Mouse (Mus musculus) midbrain, embryonic 11.5 days (tissue): ENCODE measurements around the gene Taar2. TPM values are rescaled to one million over a fixed set of nuclear protein-coding genes. Genes with fewer than 3 reads are reported as not detected.

Experiments
- ATAC-seq: fragments of 200-750 bp; cut with Nextera tagmentation; 2 replicates; pipeline ENCODE4 v1.8.0; 2017; ENCODE audit warnings: moderate TSS enrichment, moderate library complexity; ENCODE audit not compliant: low FRiP score
- DNase-seq: peaks from one replicate; pipeline ENCODE4 v3.0.0; 2015; ENCODE audit warnings: low spot score; ENCODE audit errors: missing footprints
- H3K27ac ChIP-seq: fragments of 300-500 bp; sonication (generic); 2 replicates; pipeline ENCODE4 v1.5.1; 2014; ENCODE audit warnings: low read depth, low read length
- H3K27me3 ChIP-seq: fragments of 300-500 bp; sonication (generic); 2 replicates; pipeline ENCODE4 v1.6.1; 2014; ENCODE audit warnings: mild to moderate bottlenecking, low read length, moderate library complexity, mixed read lengths; ENCODE audit not compliant: control insufficient read depth, insufficient read depth
- H3K36me3 ChIP-seq: fragments of 300-500 bp; sonication (generic); 2 replicates; pipeline ENCODE4 v1.6.1; 2014; ENCODE audit warnings: mild to moderate bottlenecking, low read length, moderate library complexity, mixed read lengths; ENCODE audit not compliant: control insufficient read depth, insufficient read depth
- H3K4me1 ChIP-seq: fragments of 300-500 bp; sonication (generic); 2 replicates; pipeline ENCODE4 v1.6.1; 2014; ENCODE audit warnings: low read length; ENCODE audit not compliant: control insufficient read depth, insufficient read depth
- H3K4me2 ChIP-seq: fragments of 300-500 bp; sonication (generic); 2 replicates; pipeline ENCODE4 v1.6.1; 2014; ENCODE audit warnings: mild to moderate bottlenecking, moderate library complexity
- H3K4me3 ChIP-seq: fragments of 300-500 bp; sonication (generic); 2 replicates; pipeline ENCODE4 v1.5.1; 2014; ENCODE audit warnings: low read depth, low read length
- H3K9ac ChIP-seq: fragments of 300-500 bp; sonication (generic); 2 replicates; pipeline ENCODE4 v1.6.1; 2014; ENCODE audit warnings: low read length
- H3K9me3 ChIP-seq: fragments of 300-500 bp; sonication (generic); 2 replicates; pipeline ENCODE4 v1.6.1; 2016; ENCODE audit warnings: low read length; ENCODE audit not compliant: control insufficient read depth
- WGBS: fragments of 180-500 bp; shearing (Covaris S2); extraction: QIAGEN DNeasy Blood & Tissue Kit; methylation state at CpG from one replicate; pipeline ENCODE4 v1.1.7; 2014; 5-methylcytosine and 5-hydroxymethylcytosine counted together
- polyA plus RNA-seq: library from polyadenylated mRNA; unstranded; fragments of >200 nt; fragmentation: Nextera tagmentation; extraction: Ambion mirVana; gene quantifications from 2 replicates; pipeline ENCODE4 v1.2.1, GENCODE M21; 2014

Taar2 gene
- not detected in 2 replicates for polyA plus RNA-seq

GRCm38 (mm10) chr10:23938312-23938711, at the start of gene Taar2:
TSS of gene Taar2 (plus strand) at chr10:23938572.
- no peak within 1 kb of the TSS for H3K4me3 ChIP-seq
- no peaks in the 10 kb centered on the region for H3K36me3 ChIP-seq
- ATAC-seq, result no peak
- H3K9me3 ChIP-seq, result no peaks in the 10 kb centered on the region
- H3K4me2 ChIP-seq, result no peak within 1 kb of the TSS
- H3K9ac ChIP-seq, result no peak within 1 kb of the TSS
- no peak within 1 kb of the TSS for H3K27ac ChIP-seq
- no peak for DNase-seq
- WGBS, result 58% methylated on average over 6 of the region's 6 CpGs
- H3K27me3 ChIP-seq, result no peaks in the 10 kb centered on the region
- H3K4me1 ChIP-seq, result no peaks in the 10 kb centered on the region

- Histone ChIP-seq H3K4me3 (no peak overlapping the region), H3K9me3 (no peaks in the 10 kb centered on the region), H3K4me1 (no peaks in the 10 kb centered on the region), H3K36me3 (no peaks in the 10 kb centered on the region), H3K9ac (no peak overlapping the region), H3K27me3 (no peaks in the 10 kb centered on the region), H3K27ac (no peak overlapping the region), H3K4me2 (no peak overlapping the region)
- no peak for ATAC-seq
- 83% methylated on average over 1 of the region's 1 CpGs for WGBS
- DNase-seq, result no peak
Observed at GRCm38 (mm10) chr10:23892987-23893386, 45.4 kb upstream of the Taar2 start.

- no peak within 1 kb of the TSS for H3K4me3 ChIP-seq
- no peaks in the 10 kb centered on the region for H3K9me3 ChIP-seq
- DNase-seq (no peak), ATAC-seq (no peak)
- H3K36me3 ChIP-seq, result no peaks in the 10 kb centered on the region
- no peaks in the 10 kb centered on the region for H3K4me1 ChIP-seq
- no peak within 1 kb of the TSS for H3K9ac ChIP-seq
- no peak within 1 kb of the TSS for H3K27ac ChIP-seq
- H3K27me3 ChIP-seq, result no peaks in the 10 kb centered on the region
- WGBS, result 40% methylated on average over 21 of the region's 21 CpGs
- peak within 1 kb of the TSS; percentile 19; the same call in 1 of the 2 replicates for H3K4me2 ChIP-seq
Observed at GRCm38 (mm10) chr10:23894601-23895349, 43.6 kb upstream of the Taar2 start, which contains the start of gene Vnn1. TSS of gene Vnn1 (plus strand) at chr10:23894688.

- WGBS, result 80% methylated on average over 7 of the region's 7 CpGs
- Histone ChIP-seq H3K4me2 (no peak overlapping the region), H3K4me3 (no peak overlapping the region), H3K9ac (no peak overlapping the region), H3K9me3 (no peaks in the 10 kb centered on the region), H3K27ac (no peak overlapping the region), H3K27me3 (no peaks in the 10 kb centered on the region), H3K36me3 (no peaks in the 10 kb centered on the region), H3K4me1 (no peaks in the 10 kb centered on the region)
- no peak for DNase-seq
- no peak for ATAC-seq
Observed at GRCm38 (mm10) chr10:23895376-23895775, 43.0 kb upstream of the Taar2 start.

GRCm38 (mm10) chr10:23901119-23901518, 37.3 kb upstream of the Taar2 start:
- WGBS, result 21% methylated on average over 3 of the region's 3 CpGs
- no peak overlapping the region for H3K4me3 ChIP-seq
- ATAC-seq (peak; percentile 68), DNase-seq (no peak)
- H3K4me1 ChIP-seq, result no peaks in the 10 kb centered on the region
- no peak overlapping the region for H3K9ac ChIP-seq
- H3K27ac ChIP-seq, result no peak overlapping the region
- no peaks in the 10 kb centered on the region for H3K9me3 ChIP-seq
- no peaks in the 10 kb centered on the region for H3K36me3 ChIP-seq
- H3K4me2 ChIP-seq, result no peak overlapping the region
- no peaks in the 10 kb centered on the region for H3K27me3 ChIP-seq

- Histone ChIP-seq H3K27me3 (no peaks in the 10 kb centered on the region), H3K4me3 (no peak overlapping the region), H3K9ac (no peak overlapping the region), H3K4me2 (no peak overlapping the region), H3K27ac (no peak overlapping the region), H3K36me3 (no peaks in the 10 kb centered on the region), H3K9me3 (no peaks in the 10 kb centered on the region), H3K4me1 (no peaks in the 10 kb centered on the region)
- DNase-seq (no peak), ATAC-seq (no peak)
- 96% methylated on average over 1 of the region's 1 CpGs for WGBS
Observed at GRCm38 (mm10) chr10:23905661-23906060, 32.7 kb upstream of the Taar2 start.

GRCm38 (mm10) chr10:23920056-23920455, 18.3 kb upstream of the Taar2 start, which contains the start of gene Taar1:
TSS of gene Taar1 (plus strand) at chr10:23920356.
- Histone ChIP-seq H3K4me3 (no peak within 1 kb of the TSS), H3K27me3 (no peaks in the 10 kb centered on the region), H3K4me1 (no peaks in the 10 kb centered on the region), H3K27ac (no peak within 1 kb of the TSS), H3K9ac (no peak within 1 kb of the TSS), H3K36me3 (no peaks in the 10 kb centered on the region), H3K9me3 (no peaks in the 10 kb centered on the region), H3K4me2 (no peak within 1 kb of the TSS)
- DNase-seq, result no peak
- no peak for ATAC-seq
- WGBS, result 91% methylated on average over 4 of the region's 4 CpGs

- 73% methylated on average over 3 of the region's 3 CpGs for WGBS
- no peak overlapping the region for H3K9ac ChIP-seq
Observed at GRCm38 (mm10) chr10:23922468-23922867, 15.9 kb upstream of the Taar2 start.

GRCm38 (mm10) chr10:23923941-23924340, 14.4 kb upstream of the Taar2 start:
- DNase-seq, result no peak
- Histone ChIP-seq H3K4me3 (no peak overlapping the region), H3K4me1 (no peaks in the 10 kb centered on the region), H3K27ac (no peak overlapping the region), H3K27me3 (no peaks in the 10 kb centered on the region), H3K4me2 (no peak overlapping the region), H3K36me3 (no peaks in the 10 kb centered on the region), H3K9me3 (no peaks in the 10 kb centered on the region), H3K9ac (no peak overlapping the region)
- ATAC-seq, result no peak
- WGBS, result 83% methylated on average over 2 of the region's 2 CpGs

More at GRCm38 (mm10) chr10:23922468-23922867, 15.9 kb upstream of the Taar2 start:
- Histone ChIP-seq H3K4me3 (no peak overlapping the region), H3K4me1 (no peaks in the 10 kb centered on the region), H3K27ac (no peak overlapping the region), H3K9me3 (no peaks in the 10 kb centered on the region), H3K36me3 (no peaks in the 10 kb centered on the region), H3K4me2 (no peak overlapping the region), H3K27me3 (no peaks in the 10 kb centered on the region)
- DNase-seq (no peak), ATAC-seq (no peak)
